9 mouse cellular contexts compared by ENCODE assay signal in the genomic region with DNA sequence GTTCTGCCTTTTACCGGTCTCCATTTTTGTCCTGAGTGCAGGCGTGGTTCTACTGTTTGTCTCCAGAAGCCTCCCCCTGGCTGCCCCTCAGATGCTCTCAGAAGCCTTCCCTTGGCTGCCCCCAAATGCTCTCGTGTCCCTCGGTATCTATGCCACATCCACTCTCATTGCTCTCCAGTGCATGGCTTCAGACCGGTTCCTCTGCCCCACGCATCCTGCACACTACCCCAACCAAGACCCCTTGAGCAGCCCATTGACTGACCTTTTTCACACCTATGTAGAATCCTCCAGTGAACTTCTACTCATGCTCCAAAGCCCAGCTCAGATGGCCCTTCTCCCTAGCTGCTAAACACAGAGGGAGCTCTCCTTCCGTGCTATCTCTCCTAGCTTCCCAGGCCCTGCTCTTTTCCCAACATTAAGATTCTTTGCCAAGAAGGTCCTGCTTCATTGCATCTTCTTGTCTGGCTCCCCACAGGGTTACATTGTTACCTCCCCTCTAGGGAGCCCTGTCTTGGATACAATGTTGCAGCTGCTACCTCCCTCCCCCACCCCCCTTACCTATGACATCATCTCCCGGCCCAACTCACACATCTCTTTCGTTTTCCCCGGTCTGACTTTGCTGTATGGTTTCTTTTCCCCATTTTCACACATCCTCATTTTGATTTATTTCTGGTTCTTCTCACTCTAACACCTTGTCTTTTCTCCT. TPM values are rescaled to one million over a fixed set of nuclear protein-coding genes. Genes with fewer than 3 reads are reported as not detected.
A peak's percentile ranks its signal among the peaks of the same experiment; 100 is the strongest.
DNase-seq lines count a peak whose midpoint lies in the region; ATAC-seq and TF ChIP-seq lines count a peak whose summit lies in the region.
"Had no signal": no experiment of that assay in that cellular context is flagged by ENCODE, and none has a peak within 500 bp of the region (broad histone marks: within the 10 kb centered on the region; RNA-seq: fewer than 3 reads in every experiment).

No protein-coding gene starts in this region.

- H3K9me3 ChIP-seq in heart, embryonic 10.5 days, result no peaks in the 10 kb centered on the region
- H3K9me3 ChIP-seq in CH12.LX (replicated peaks; ENCODE audit: low read length), result no peaks in the 10 kb centered on the region
- H3K9me3 ChIP-seq in heart, embryonic 13.5 days, result no peaks in the 10 kb centered on the region

- no peak for TF ChIP-seq RAD21 in CH12.LX (IDR thresholded peaks at IDR 0.05; ENCODE audit: low read depth, low read length)

- H3K4me3 ChIP-seq in heart, embryonic 10.5 days, result no peak overlapping the region
- H3K4me3 ChIP-seq in CH12.LX (replicated peaks in 1 of 3; ENCODE audit: low read depth in 2 of 3, low read length in 2 of 3, poor library complexity in 1 of 3) (no peak overlapping the region), macrophage (ENCODE audit: inconsistent target) (peak overlapping the region; percentile 6; the same call in 1 of the 2 replicates)
- no peak overlapping the region for H3K4me3 ChIP-seq in heart, embryonic 13.5 days

- TF ChIP-seq POLR2A in CH12.LX (IDR thresholded peaks at IDR 0.05; ENCODE audit: low read depth, low read length), result no peak

- peaks cover 76% of the 10 kb centered on the region for H3K4me1 ChIP-seq in heart, embryonic 10.5 days
- peaks cover 10 to 18% of the 10 kb centered on the region in 2 experiments for H3K4me1 ChIP-seq in CH12.LX (ENCODE audit: control insufficient read depth in 1 of 2, insufficient read depth in 2 of 2)
- peaks cover 89% of the 10 kb centered on the region for H3K4me1 ChIP-seq in heart, embryonic 13.5 days

- dilution Hi-C loops in CH12.LX (cut with MboI; ENCODE audit: extremely low pct_ligation_motif_present, extremely low pct_unique_long_range_greater_than_20kb, low sequenced_read_pairs), result no loop called here

- H3K4me2 ChIP-seq in CH12.LX (ENCODE audit: insufficient read depth, low read depth, poor library complexity, severe bottlenecking), result peak overlapping the region; percentile 31; the same call in 1 of the 2 replicates
- peak overlapping the region; percentile 42 for H3K4me2 ChIP-seq in heart, embryonic 13.5 days

- no peak overlapping the region for H3K27ac ChIP-seq in heart, embryonic 10.5 days
- H3K27ac ChIP-seq in CH12.LX (ENCODE audit: insufficient read depth, low read depth) (no peak overlapping the region), macrophage (peak overlapping the region; percentile 97)
- H3K27ac ChIP-seq in heart, embryonic 13.5 days (replicated peaks), result peak overlapping the region; percentile 69

- TF ChIP-seq EP300 in CH12.LX (IDR thresholded peaks at IDR 0.05; ENCODE audit: low read length), result peak; percentile 68; the same call in 1 of the 2 replicates

- H3K27me3 ChIP-seq in heart, embryonic 10.5 days (ENCODE audit: insufficient read depth, poor library complexity, severe bottlenecking), result 0 out of 2 replicates have a peak, but pooled peaks cover 5% of the 10 kb centered on the region
- H3K27me3 ChIP-seq in CH12.LX (replicated peaks), result peaks cover 38% of the 10 kb centered on the region
- H3K27me3 ChIP-seq in heart, embryonic 13.5 days (replicated peaks), result no peaks in the 10 kb centered on the region

- peak; percentile 98 for DNase-seq in heart, adult 11 months
- no peak for DNase-seq in heart, embryonic 10.5 days (ENCODE audit: low spot score)
- peak; percentile 59 for DNase-seq in CH12.LX (ENCODE audit: extremely low read depth)
- DNase-seq in urinary bladder, adult 18-20 months (ENCODE audit: low spot score in 2 of 2), result no peak
- no peak for DNase-seq in spleen, postnatal 4 days (ENCODE audit: low spot score in 2 of 2)
- no peak for DNase-seq in ovary, postnatal 36 days (ENCODE audit: low spot score)
- DNase-seq: layer of hippocampus, adult 9-11 months had no signal

- no peaks in the 10 kb centered on the region for H3K36me3 ChIP-seq in heart, embryonic 10.5 days
- H3K36me3 ChIP-seq in CH12.LX (replicated peaks in 1 of 2; ENCODE audit: control insufficient read depth in 1 of 2, insufficient read depth in 1 of 2, low read length in 1 of 2) (no peaks in the 10 kb centered on the region), macrophage (ENCODE audit: inconsistent target) (peaks cover 16% of the 10 kb centered on the region; the same call in 1 of the 2 replicates)
- H3K36me3 ChIP-seq in heart, embryonic 13.5 days, result no peaks in the 10 kb centered on the region

- no peaks in the 10 kb centered on the region for H3K79me2 ChIP-seq in CH12.LX (replicated peaks; ENCODE audit: control insufficient read depth, extremely low read depth, insufficient read depth, poor library complexity, severe bottlenecking)
- H3K79me2 ChIP-seq in macrophage (ENCODE audit: inconsistent target), result peaks cover 100% of the 10 kb centered on the region

- 58% methylated on average over 10 of the region's 10 CpGs for WGBS in heart, embryonic 10.5 days
- WGBS in heart, embryonic 13.5 days, result 56% methylated on average over 10 of the region's 10 CpGs
- 53% methylated on average over 10 of the region's 10 CpGs for WGBS in macrophage (ENCODE audit: missing documents)

- 0 out of 2 replicates have a peak overlapping the region, but pooled peaks have one; percentile 25 for H3K9ac ChIP-seq in CH12.LX (ENCODE audit: insufficient read depth, low read depth)
- H3K9ac ChIP-seq in heart, embryonic 13.5 days, result peak overlapping the region; percentile 47; the same call in 1 of the 2 replicates

- in situ Hi-C loops in CH12.LX (cut with MboI; ENCODE audit: low pct_ligation_motif_present, low pct_unique_long_range_greater_than_20kb, low sequenced_read_pairs), result no loop called here

- ATAC-seq in heart, embryonic 13.5 days (ENCODE audit: extremely low read depth, insufficient number of reproducible peaks, low FRiP score, low TSS enrichment), result no peak

- no peak for TF ChIP-seq CTCF in CH12.LX (conservative IDR thresholded peaks at IDR 0.05 in 1 of 2, IDR thresholded peaks at IDR 0.05 in 1 of 2; ENCODE audit: low read depth in 2 of 2, low read length in 2 of 2)

TF ChIP-seq in CH12.LX, 34 proteins besides CTCF, POLR2A, EP300 and RAD21:
- TF ChIP-seq USF1 (IDR thresholded peaks at IDR 0.05; ENCODE audit: low read depth, low read length) (no peak), MAX (IDR thresholded peaks at IDR 0.05; ENCODE audit: low read length) (no peak), USF2 (conservative IDR thresholded peaks at IDR 0.05; ENCODE audit: low read depth, low read length) (no peak), MEF2A (IDR thresholded peaks at IDR 0.05; ENCODE audit: borderline replicate concordance, low read depth, low read length) (peak; percentile 74; the same call in 1 of the 2 replicates), E2F4 (IDR thresholded peaks at IDR 0.05; ENCODE audit: insufficient replicate concordance, low read depth, low read length) (no peak), ZC3H11A (IDR thresholded peaks at IDR 0.05; ENCODE audit: low read depth, low read length) (no peak), CHD1 (IDR thresholded peaks at IDR 0.05; ENCODE audit: low read depth, low read length) (no peak), ZNF384 (IDR thresholded peaks at IDR 0.05; ENCODE audit: low read depth, low read length) (no peak), BHLHE40 (IDR thresholded peaks at IDR 0.05; ENCODE audit: low read depth, low read length) (0 out of 2 replicates have a peak, but pooled peaks have one; percentile 12), KAT2A (IDR thresholded peaks at IDR 0.05; ENCODE audit: insufficient replicate concordance, low read length) (no peak), TBP (conservative IDR thresholded peaks at IDR 0.05; ENCODE audit: low read depth, low read length) (no peak), GABPA (IDR thresholded peaks at IDR 0.05; ENCODE audit: insufficient replicate concordance, low read depth, low read length) (no peak), JUN (IDR thresholded peaks at IDR 0.05; ENCODE audit: insufficient read depth, low read depth, low read length) (peak; percentile 81), POLR2AphosphoS2 (IDR thresholded peaks at IDR 0.05; ENCODE audit: low read depth, low read length) (no peak), HCFC1 (IDR thresholded peaks at IDR 0.05; ENCODE audit: low read depth, low read length) (no peak), MAFK (IDR thresholded peaks at IDR 0.05; ENCODE audit: insufficient replicate concordance, low read length) (no peak), ETS1 (conservative IDR thresholded peaks at IDR 0.05; ENCODE audit: low read depth, low read length) (peak; percentile 67; the same call in 1 of the 2 replicates), MXI1 (IDR thresholded peaks at IDR 0.05; ENCODE audit: low read depth, low read length) (no peak), ZKSCAN1 (IDR thresholded peaks at IDR 0.05; ENCODE audit: borderline replicate concordance, low read depth, low read length) (no peak), MAZ (IDR thresholded peaks at IDR 0.05; ENCODE audit: low read depth, low read length) (peak; percentile 68; the same call in 1 of the 2 replicates), TCF12 (IDR thresholded peaks at IDR 0.05; ENCODE audit: low read depth, low read length) (peak; percentile 69), ZMIZ1 (IDR thresholded peaks at IDR 0.05; ENCODE audit: low read depth, low read length) (no peak), CHD2 (IDR thresholded peaks at IDR 0.05; ENCODE audit: low read length) (0 out of 2 replicates have a peak, but pooled peaks have one; percentile 26), IRF4 (IDR thresholded peaks at IDR 0.05; ENCODE audit: low read depth, low read length) (peak; percentile 87), JUND (conservative IDR thresholded peaks at IDR 0.05; ENCODE audit: low read depth, low read length) (peak; percentile 68; the same call in 1 of the 2 replicates), MYC (IDR thresholded peaks at IDR 0.05; ENCODE audit: low read depth, low read length) (no peak), NELFE (IDR thresholded peaks at IDR 0.05; ENCODE audit: low read depth, low read length) (no peak), UBTF (IDR thresholded peaks at IDR 0.05; ENCODE audit: low read depth, low read length) (no peak), NRF1 (IDR thresholded peaks at IDR 0.05; ENCODE audit: low read depth, low read length) (no peak)

RNA-seq across cellular contexts. Expression of a gene that starts 9.4 kb away (rescaled TPM):
- 19.0 and 21.6 TPM in 2 replicates for polyA plus RNA-seq in heart, embryonic 10.5 days (2016; fragmentation: Nextera tagmentation; extraction: Ambion mirVana)
- total RNA-seq in CH12.LX (2012; rRNA removed) (0.30 and 0.80 TPM in 2 replicates), CH12.LX (2014; rRNA removed) (not detected in 2 replicates)
- polyA plus RNA-seq in CH12.LX (2012; ENCODE audit: insufficient read length, low read depth) (0.14 TPM in 1 of 2 replicates, not detected in the other), macrophage (2018) (449 to 1,011 TPM (median 478 TPM) in 3 replicates)
- 21.7 and 23.9 TPM in 2 replicates for polyA plus RNA-seq in heart, embryonic 13.5 days (2015; fragmentation: Nextera tagmentation; extraction: Ambion mirVana)
- 100 to 1,000 TPM in 19 of 26 experiments, 10 to 100 TPM in 7; 22.5 to 373 (median 145) TPM for total RNA-seq in macrophage (2018; cell fraction: chromatin; rRNA removed)
- 100 to 1,000 TPM; 388 to 983 (median 585) TPM for total RNA-seq in macrophage (2018; cell fraction: cytosol; rRNA removed)
- 1,000 to 10,000 TPM in 4 of 26 experiments, 100 to 1,000 TPM in 22; 221 to 1,187 (median 556) TPM for total RNA-seq in macrophage (2018; cell fraction: nucleus; rRNA removed)

Comparison
In these comparisons a context has a peak if more than half of its experiments do, and no peak if none do; other contexts are left out.
1. DNase-seq: peak in heart, adult 11 months (single experiment) and CH12.LX (single experiment); none in heart, embryonic 10.5 days (single experiment), urinary bladder, adult 18-20 months (0 of 2), spleen, postnatal 4 days (0 of 2) and ovary, postnatal 36 days (single experiment).
2. H3K27ac ChIP-seq: peak in heart, embryonic 13.5 days (single experiment) and macrophage (single experiment); none in heart, embryonic 10.5 days (single experiment) and CH12.LX (single experiment).
3. RNA of a gene that starts 9.4 kb away (polyA plus RNA-seq): 449 to 1,011 TPM in macrophage; 21.7 to 23.9 TPM in heart, embryonic 13.5 days, 19.0 to 21.6 TPM in heart, embryonic 10.5 days and 0.14 TPM in CH12.LX; every median in the first group is over 10 times any median in the second.